Mouse (Mus musculus): ENCODE results near the gene 4930467E23Rik.
"Not testable (repeated sequence)": the region's sequence is repeated elsewhere in the genome, so short reads cannot be mapped to it uniquely, and the experiment has no call there.

The 4930467E23Rik gene

GRCm38 (mm10) chr8:19711171-19711860 is 18.1 kb upstream of the 4930467E23Rik start:
- not testable (repeated sequence) for DNase-seq (ENCODE audit: low spot score)

GRCm38 (mm10) chr8:19712227-19712750 is 17.1 kb upstream of the 4930467E23Rik start:
- DNase-seq (ENCODE audit: low spot score) = not testable (repeated sequence)

- DNase-seq (ENCODE audit: low spot score) = not testable (repeated sequence)
Measured at GRCm38 (mm10) chr8:19712816-19713215, 16.6 kb upstream of the 4930467E23Rik start.

- DNase-seq (ENCODE audit: low spot score) = not testable (repeated sequence)
Measured at GRCm38 (mm10) chr8:19713232-19713834, 16.0 kb upstream of the 4930467E23Rik start.

GRCm38 (mm10) chr8:19714426-19714825 is 14.9 kb upstream of the 4930467E23Rik start:
- DNase-seq (ENCODE audit: low spot score) = not testable (repeated sequence)

- not testable (repeated sequence) for DNase-seq (ENCODE audit: low spot score)
Measured at GRCm38 (mm10) chr8:19715266-19715665, 14.1 kb upstream of the 4930467E23Rik start.

- DNase-seq (ENCODE audit: low spot score) = not testable (repeated sequence)
Measured at GRCm38 (mm10) chr8:19717851-19718250, 11.5 kb upstream of the 4930467E23Rik start.

- DNase-seq (ENCODE audit: low spot score) = not testable (repeated sequence)
Measured at GRCm38 (mm10) chr8:19719513-19719912, 9.9 kb upstream of the 4930467E23Rik start.

- DNase-seq (ENCODE audit: low spot score) = not testable (repeated sequence)
Measured at GRCm38 (mm10) chr8:19724871-19725270, 4.5 kb upstream of the 4930467E23Rik start.

- DNase-seq (ENCODE audit: low spot score) = not testable (repeated sequence)
Measured at GRCm38 (mm10) chr8:19751773-19752172, 22.4 kb downstream of the 4930467E23Rik start.

- DNase-seq (ENCODE audit: low spot score) = not testable (repeated sequence)
Measured at GRCm38 (mm10) chr8:19754178-19754577, 24.8 kb downstream of the 4930467E23Rik start.

GRCm38 (mm10) chr8:19754961-19755360 is 25.6 kb downstream of the 4930467E23Rik start:
- DNase-seq (ENCODE audit: low spot score) = not testable (repeated sequence)

- DNase-seq (ENCODE audit: low spot score) = not testable (repeated sequence)
Measured at GRCm38 (mm10) chr8:19761660-19762059, 32.3 kb downstream of the 4930467E23Rik start.

- not testable (repeated sequence) for DNase-seq (ENCODE audit: low spot score)
Measured at GRCm38 (mm10) chr8:19762860-19763592, 33.6 kb downstream of the 4930467E23Rik start.

GRCm38 (mm10) chr8:19765531-19765930 is 36.2 kb downstream of the 4930467E23Rik start:
- not testable (repeated sequence) for DNase-seq (ENCODE audit: low spot score)

GRCm38 (mm10) chr8:19773461-19773860 is 44.1 kb downstream of the 4930467E23Rik start:
- DNase-seq (ENCODE audit: low spot score) = not testable (repeated sequence)

- not testable (repeated sequence) for DNase-seq (ENCODE audit: low spot score)
Measured at GRCm38 (mm10) chr8:19776311-19776710, 46.9 kb downstream of the 4930467E23Rik start.

GRCm38 (mm10) chr8:19777500-19777899 is 48.1 kb downstream of the 4930467E23Rik start:
- DNase-seq (ENCODE audit: low spot score) = not testable (repeated sequence)

GRCm38 (mm10) chr8:19778126-19778525 is 48.8 kb downstream of the 4930467E23Rik start:
- DNase-seq (ENCODE audit: low spot score) = not testable (repeated sequence)

GRCm38 (mm10) chr8:19778891-19779290 is 49.5 kb downstream of the 4930467E23Rik start:
- DNase-seq (ENCODE audit: low spot score) = not testable (repeated sequence)

GRCm38 (mm10) chr8:19780212-19780611 is 50.8 kb downstream of the 4930467E23Rik start:
- not testable (repeated sequence) for DNase-seq (ENCODE audit: low spot score)

- DNase-seq (ENCODE audit: low spot score) = not testable (repeated sequence)
Measured at GRCm38 (mm10) chr8:19780658-19781057, 51.3 kb downstream of the 4930467E23Rik start.

Data from left cerebral cortex, adult 11 months (tissue).